Mouse (Mus musculus) testis, adult 2 months (tissue): Measurements from ENCODE around the gene Tmem129. TPM values are rescaled to one million over a fixed set of nuclear protein-coding genes. Genes with fewer than 3 reads are reported as not detected.

Experiments used
- H3K27ac ChIP-seq: fragments of 200-500 bp; 2 replicates; pipeline ENCODE4 v1.5.1; 2012; ENCODE audit warnings: low read depth, low read length; ENCODE audit not compliant: control insufficient read depth, insufficient read depth
- H3K27me3 ChIP-seq: fragments of 200-500 bp; 2 replicates; pipeline ENCODE4 v1.6.1; 2012; ENCODE audit warnings: mild to moderate bottlenecking, low read length, moderate library complexity; ENCODE audit not compliant: control insufficient read depth, insufficient read depth
- H3K36me3 ChIP-seq: fragments of 200-500 bp; 2 replicates; pipeline ENCODE4 v1.6.1; 2012; ENCODE audit warnings: mild to moderate bottlenecking, low read length; ENCODE audit not compliant: control insufficient read depth, insufficient read depth
- H3K4me1 ChIP-seq: fragments of 200-500 bp; 2 replicates; pipeline ENCODE4 v1.6.1; 2012; ENCODE audit warnings: low read length; ENCODE audit not compliant: control insufficient read depth, insufficient read depth
- H3K4me3 ChIP-seq: fragments of 200-500 bp; 2 replicates; pipeline ENCODE4 v1.5.1; 2012; ENCODE audit warnings: low read depth, mild to moderate bottlenecking, low read length, moderate library complexity, mixed read lengths; ENCODE audit not compliant: control insufficient read depth
- CTCF ChIP-seq: fragments of 200-500 bp; IDR thresholded peaks from 2 replicates; pipeline ENCODE4 v1.5.1; 2012; ENCODE audit warnings: low read depth, mild to moderate bottlenecking, inconsistent platforms, low read length, moderate library complexity; ENCODE audit not compliant: control insufficient read depth, insufficient read depth, insufficient replicate concordance
- POLR2A ChIP-seq: fragments of 200-500 bp; IDR thresholded peaks from 2 replicates; pipeline ENCODE4 v1.6.1; 2012; ENCODE audit warnings: low read depth, mild to moderate bottlenecking, inconsistent platforms, low read length, moderate library complexity; ENCODE audit not compliant: control insufficient read depth
- polyA plus RNA-seq: library from polyadenylated mRNA; depleted of rRNA; stranded (reverse); fragments of >200 nt; gene quantifications from 2 replicates; pipeline ENCODE4 v1.2.3, GENCODE M21; 2012

Tmem129 gene
- polyA plus RNA-seq, 1 experiment: 56.1 TPM

- Histone ChIP-seq H3K4me3 (no peak overlapping the region), H3K4me1 (peaks cover 26% of the 10 kb centered on the region), H3K27ac (no peak overlapping the region), H3K36me3 (no peaks in the 10 kb centered on the region), H3K27me3 (no peaks in the 10 kb centered on the region)
- no peak for TF ChIP-seq POLR2A
- TF ChIP-seq CTCF: no peak
These were observed 36.2 kb upstream of the Tmem129 start for GRCm38 (mm10) chr5:33694461-33694847.

- Histone ChIP-seq H3K4me3 (no peak overlapping the region), H3K27me3 (no peaks in the 10 kb centered on the region), H3K36me3 (no peaks in the 10 kb centered on the region), H3K4me1 (peaks cover 26% of the 10 kb centered on the region), H3K27ac (no peak overlapping the region)
- TF ChIP-seq POLR2A (no peak), CTCF (no peak)
These were observed 34.2 kb upstream of the Tmem129 start for GRCm38 (mm10) chr5:33692393-33692792.

- Histone ChIP-seq H3K4me1 (peaks cover 13% of the 10 kb centered on the region), H3K27ac (no peak overlapping the region), H3K36me3 (no peaks in the 10 kb centered on the region), H3K4me3 (no peak overlapping the region), H3K27me3 (no peaks in the 10 kb centered on the region)
- TF ChIP-seq CTCF (no peak), POLR2A (no peak)
These were observed 31.8 kb upstream of the Tmem129 start for GRCm38 (mm10) chr5:33689852-33690645.

- no peaks in the 10 kb centered on the region for H3K27me3 ChIP-seq
- H3K27ac ChIP-seq: no peak overlapping the region
- peaks cover 9% of the 10 kb centered on the region for H3K4me1 ChIP-seq
- no peaks in the 10 kb centered on the region for H3K36me3 ChIP-seq
- TF ChIP-seq POLR2A (no peak), CTCF (no peak)
- no peak overlapping the region for H3K4me3 ChIP-seq
These were observed 31.1 kb upstream of the Tmem129 start for GRCm38 (mm10) chr5:33689221-33689844.

GRCm38 (mm10) chr5:33688278-33689220 is 30.3 kb upstream of the Tmem129 start:
- no peak for TF ChIP-seq POLR2A
- no peak for TF ChIP-seq CTCF
- no peaks in the 10 kb centered on the region for H3K36me3 ChIP-seq
- H3K4me3 ChIP-seq: no peak overlapping the region
- peaks cover 8% of the 10 kb centered on the region for H3K4me1 ChIP-seq
- no peak overlapping the region for H3K27ac ChIP-seq
- no peaks in the 10 kb centered on the region for H3K27me3 ChIP-seq

GRCm38 (mm10) chr5:33687142-33687541 is 28.9 kb upstream of the Tmem129 start:
- Histone ChIP-seq H3K4me3 (no peak overlapping the region), H3K27me3 (no peaks in the 10 kb centered on the region), H3K36me3 (no peaks in the 10 kb centered on the region), H3K27ac (no peak overlapping the region), H3K4me1 (peaks cover 1% of the 10 kb centered on the region)
- no peak for TF ChIP-seq POLR2A
- no peak for TF ChIP-seq CTCF

- no peaks in the 10 kb centered on the region for H3K27me3 ChIP-seq
- TF ChIP-seq POLR2A: no peak
- no peak for TF ChIP-seq CTCF
- no peak overlapping the region for H3K4me3 ChIP-seq
- no peaks in the 10 kb centered on the region for H3K36me3 ChIP-seq
- no peak overlapping the region for H3K27ac ChIP-seq
- no peaks in the 10 kb centered on the region; the same call in 1 of the 2 replicates for H3K4me1 ChIP-seq
These were observed 26.7 kb upstream of the Tmem129 start for GRCm38 (mm10) chr5:33684932-33685331.
